Mouse (Mus musculus) megakaryocyte, embryonic 14.5 days (primary cell): ENCODE results near the gene Tbc1d4.

Experiments
- FLI1 ChIP-seq: IDR thresholded peaks from 2 replicates; pipeline ENCODE4 v1.6.1; 2012; ENCODE audit warnings: low read length, inconsistent platforms, mixed read lengths
- GATA1 ChIP-seq: IDR thresholded peaks from 3 replicates; pipeline ENCODE4 v1.6.1; 2012; ENCODE audit warnings: mixed read lengths, low read length, inconsistent platforms, borderline replicate concordance

DNA sequence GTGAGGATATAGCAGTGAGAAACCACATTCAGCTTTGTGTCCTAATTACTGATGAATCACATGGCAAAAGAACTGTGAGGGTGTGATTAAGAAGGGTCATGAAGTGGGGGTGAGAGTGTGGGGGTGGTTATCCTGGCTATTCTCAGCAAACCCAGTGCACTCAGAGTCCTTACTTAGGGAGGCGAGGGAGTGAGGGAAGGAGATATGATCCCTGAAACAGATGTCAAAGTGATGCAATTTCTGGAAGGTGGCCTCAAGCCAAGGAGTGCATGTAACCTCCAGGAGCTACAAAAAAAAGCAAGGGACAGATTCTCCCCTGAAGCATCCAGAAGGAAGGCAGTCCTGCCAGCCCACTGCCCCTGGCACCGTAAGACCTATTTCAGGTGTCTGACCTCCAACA lies 40.2 kb downstream of the Tbc1d4 start:
- no peak for TF ChIP-seq GATA1
- TF ChIP-seq FLI1, result no peak
